Mouse (Mus musculus): ENCODE results near the gene Gm20388.

DNA sequence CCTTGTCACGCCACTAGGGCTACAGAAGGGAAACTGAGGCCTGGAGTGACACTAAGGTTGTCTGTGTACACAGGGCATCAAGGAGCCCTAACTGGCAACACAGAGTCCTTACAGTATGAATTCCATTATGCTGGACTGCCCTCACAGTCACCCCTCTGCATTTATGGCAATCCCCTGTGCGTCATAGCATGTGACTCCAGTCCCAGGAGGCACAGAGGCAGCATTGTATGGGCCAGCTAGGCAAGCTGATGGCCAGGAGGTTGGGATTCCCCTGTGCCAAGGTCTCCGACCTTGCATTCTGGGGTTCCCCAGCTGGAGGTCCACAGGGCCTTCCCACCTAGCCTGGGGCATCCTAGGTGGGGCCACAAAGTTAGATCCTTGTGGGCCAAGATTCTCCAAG lies 2300.9 kb downstream of the Gm20388 start:
- TF ChIP-seq CTCF (IDR thresholded peaks at IDR 0.05; ENCODE audit: control insufficient read depth, insufficient read depth, low read length), result no peak
- no peak for TF ChIP-seq POLR2A (IDR thresholded peaks at IDR 0.05; ENCODE audit: borderline replicate concordance, control insufficient read depth, low read depth, low read length)

Measured in bone marrow, adult 2 months (tissue).